Mouse (Mus musculus) heart, embryonic 13.5 days (tissue): ENCODE measurements around the gene Hnrnpu. TPM values are rescaled to one million over a fixed set of nuclear protein-coding genes. Genes with fewer than 3 reads are reported as not detected.
A peak's percentile ranks its signal among the peaks of the same experiment; 100 is the strongest.

Experiments
- ATAC-seq: fragments of 200-750 bp; cut with Nextera tagmentation; 2 replicates; pipeline ENCODE4 v1.8.0; 2017; ENCODE audit warnings: moderate TSS enrichment; ENCODE audit not compliant: insufficient number of reproducible peaks, low FRiP score, low TSS enrichment; ENCODE audit errors: extremely low read depth
- H3K27ac ChIP-seq: fragments of 300-500 bp; sonication (generic); replicated peaks from 2 replicates; pipeline ENCODE4 v1.5.1; 2015; ENCODE audit warnings: moderate library complexity, mild to moderate bottlenecking, inconsistent platforms
- H3K27me3 ChIP-seq: fragments of 300-500 bp; sonication (generic); replicated peaks from 2 replicates; pipeline ENCODE4 v1.6.1; 2015; ENCODE audit warnings: mild to moderate bottlenecking, inconsistent platforms
- H3K36me3 ChIP-seq: fragments of 300-500 bp; sonication (generic); 2 replicates; pipeline ENCODE4 v1.6.1; 2015; ENCODE audit warnings: mild to moderate bottlenecking, inconsistent platforms
- H3K4me1 ChIP-seq: fragments of 300-500 bp; sonication (generic); 2 replicates; pipeline ENCODE4 v1.6.1; 2015; ENCODE audit warnings: inconsistent platforms
- H3K4me2 ChIP-seq: fragments of 300-500 bp; sonication (generic); 2 replicates; pipeline ENCODE4 v1.6.1; 2015; ENCODE audit warnings: inconsistent platforms, mild to moderate bottlenecking, moderate library complexity
- H3K4me3 ChIP-seq: fragments of 300-500 bp; sonication (generic); 2 replicates; pipeline ENCODE4 v1.5.1; 2015; ENCODE audit warnings: moderate library complexity, mild to moderate bottlenecking, inconsistent platforms
- H3K9ac ChIP-seq: fragments of 300-500 bp; sonication (generic); 2 replicates; pipeline ENCODE4 v1.6.1; 2015; ENCODE audit warnings: inconsistent platforms, mild to moderate bottlenecking, moderate library complexity
- H3K9me3 ChIP-seq: fragments of 300-500 bp; sonication (generic); 2 replicates; pipeline ENCODE4 v1.6.1; 2016; ENCODE audit warnings: inconsistent platforms
- WGBS: fragments of 180-500 bp; shearing (Covaris S2); methylation state at CpG from one replicate; pipeline ENCODE4 v1.1.7; 2015; ENCODE audit warnings: mixed read lengths; 5-methylcytosine and 5-hydroxymethylcytosine counted together
- polyA plus RNA-seq: library from polyadenylated mRNA; unstranded; fragments of >200 nt; fragmentation: Nextera tagmentation; extraction: Ambion mirVana; gene quantifications from 2 replicates; pipeline ENCODE4 v1.2.1, GENCODE M21; 2015

Hnrnpu gene
- 196 and 202 TPM in 2 replicates for polyA plus RNA-seq

- H3K4me3 ChIP-seq, result peak within 1 kb of the TSS; percentile 100
- ATAC-seq, result peak; percentile 84
- WGBS, result under 1% methylated on average over 73 of the region's 73 CpGs
- peaks cover 35% of the 10 kb centered on the region for H3K4me1 ChIP-seq
- no peaks in the 10 kb centered on the region for H3K9me3 ChIP-seq
- H3K36me3 ChIP-seq, result peaks cover 26% of the 10 kb centered on the region
- peak within 1 kb of the TSS; percentile 100 for H3K27ac ChIP-seq
- no peaks in the 10 kb centered on the region for H3K27me3 ChIP-seq
- H3K4me2 ChIP-seq, result peak within 1 kb of the TSS; percentile 92
- peak within 1 kb of the TSS; percentile 100 for H3K9ac ChIP-seq
These were observed at the start of gene Hnrnpu for GRCm38 (mm10) chr1:178337551-178338317. Gene Hnrnpu (minus strand): TSS chr1:178337797.

GRCm38 (mm10) chr1:178382165-178382564, 44.6 kb upstream of the Hnrnpu start:
- ATAC-seq, result no peak
- Histone ChIP-seq H3K4me3 (no peak overlapping the region), H3K9ac (no peak overlapping the region), H3K4me1 (peaks cover 4% of the 10 kb centered on the region; the same call in 1 of the 2 replicates), H3K27ac (no peak overlapping the region), H3K9me3 (no peaks in the 10 kb centered on the region), H3K27me3 (no peaks in the 10 kb centered on the region), H3K4me2 (no peak overlapping the region), H3K36me3 (no peaks in the 10 kb centered on the region)

- H3K36me3 ChIP-seq, result no peaks in the 10 kb centered on the region
- 96% methylated on average over 1 of the region's 1 CpGs for WGBS
- no peak overlapping the region for H3K9ac ChIP-seq
- no peaks in the 10 kb centered on the region for H3K9me3 ChIP-seq
- no peaks in the 10 kb centered on the region for H3K27me3 ChIP-seq
- H3K4me1 ChIP-seq, result peaks cover 8% of the 10 kb centered on the region
- no peak for ATAC-seq
- no peak overlapping the region for H3K27ac ChIP-seq
- H3K4me2 ChIP-seq, result no peak overlapping the region
- no peak overlapping the region for H3K4me3 ChIP-seq
These were observed 41.6 kb upstream of the Hnrnpu start for GRCm38 (mm10) chr1:178379224-178379623.

GRCm38 (mm10) chr1:178378115-178378514, 40.5 kb upstream of the Hnrnpu start:
- H3K27me3 ChIP-seq, result no peaks in the 10 kb centered on the region
- H3K27ac ChIP-seq, result no peak overlapping the region
- no peak overlapping the region for H3K4me2 ChIP-seq
- H3K9ac ChIP-seq, result no peak overlapping the region
- WGBS, result 68% methylated on average over 3 of the region's 3 CpGs
- ATAC-seq, result no peak
- no peaks in the 10 kb centered on the region for H3K9me3 ChIP-seq
- H3K4me3 ChIP-seq, result no peak overlapping the region
- no peaks in the 10 kb centered on the region for H3K36me3 ChIP-seq
- peaks cover 8% of the 10 kb centered on the region for H3K4me1 ChIP-seq

GRCm38 (mm10) chr1:178376907-178377306, 39.3 kb upstream of the Hnrnpu start:
- Histone ChIP-seq H3K27ac (no peak overlapping the region), H3K4me3 (no peak overlapping the region), H3K27me3 (no peaks in the 10 kb centered on the region), H3K4me2 (no peak overlapping the region), H3K4me1 (peaks cover 4% of the 10 kb centered on the region; the same call in 1 of the 2 replicates), H3K36me3 (no peaks in the 10 kb centered on the region), H3K9ac (no peak overlapping the region), H3K9me3 (no peaks in the 10 kb centered on the region)
- ATAC-seq, result no peak
- WGBS, result 59% methylated on average over 2 of the region's 2 CpGs

- peaks cover 4% of the 10 kb centered on the region; the same call in 1 of the 2 replicates for H3K4me1 ChIP-seq
- H3K27me3 ChIP-seq, result no peaks in the 10 kb centered on the region
- H3K27ac ChIP-seq, result no peak overlapping the region
- WGBS, result 76% methylated on average over 2 of the region's 2 CpGs
- no peaks in the 10 kb centered on the region for H3K9me3 ChIP-seq
- H3K4me3 ChIP-seq, result no peak overlapping the region
- no peak overlapping the region for H3K9ac ChIP-seq
- no peaks in the 10 kb centered on the region for H3K36me3 ChIP-seq
- H3K4me2 ChIP-seq, result no peak overlapping the region
- no peak for ATAC-seq
These were observed 38.5 kb upstream of the Hnrnpu start for GRCm38 (mm10) chr1:178376061-178376460.

GRCm38 (mm10) chr1:178375381-178375780, 37.8 kb upstream of the Hnrnpu start:
- no peak overlapping the region for H3K9ac ChIP-seq
- no peak overlapping the region for H3K4me2 ChIP-seq
- no peaks in the 10 kb centered on the region for H3K36me3 ChIP-seq
- no peak overlapping the region for H3K4me3 ChIP-seq
- no peaks in the 10 kb centered on the region for H3K27me3 ChIP-seq
- ATAC-seq, result no peak
- H3K9me3 ChIP-seq, result no peaks in the 10 kb centered on the region
- peaks cover 4% of the 10 kb centered on the region; the same call in 1 of the 2 replicates for H3K4me1 ChIP-seq
- no peak overlapping the region for H3K27ac ChIP-seq

- Histone ChIP-seq H3K9me3 (no peaks in the 10 kb centered on the region), H3K27me3 (no peaks in the 10 kb centered on the region), H3K4me2 (no peak overlapping the region), H3K36me3 (no peaks in the 10 kb centered on the region), H3K4me3 (no peak overlapping the region), H3K4me1 (peaks cover 22% of the 10 kb centered on the region), H3K27ac (no peak overlapping the region), H3K9ac (no peak overlapping the region)
- WGBS, result 77% methylated on average over 4 of the region's 4 CpGs
- ATAC-seq, result no peak
These were observed 35.1 kb upstream of the Hnrnpu start for GRCm38 (mm10) chr1:178372681-178373080.

GRCm38 (mm10) chr1:178369272-178369651, 31.7 kb upstream of the Hnrnpu start:
- 0 out of 2 replicates have a peak, but pooled peaks have one; percentile 14 for ATAC-seq
- peak overlapping the region; percentile 63 for H3K4me3 ChIP-seq
- peak overlapping the region; percentile 83 for H3K4me2 ChIP-seq
- no peaks in the 10 kb centered on the region for H3K36me3 ChIP-seq
- H3K27me3 ChIP-seq, result no peaks in the 10 kb centered on the region
- H3K4me1 ChIP-seq, result peaks cover 20% of the 10 kb centered on the region
- peak overlapping the region; percentile 92 for H3K27ac ChIP-seq
- 2% methylated on average over 11 of the region's 11 CpGs for WGBS
- H3K9ac ChIP-seq, result peak overlapping the region; percentile 84
- H3K9me3 ChIP-seq, result no peaks in the 10 kb centered on the region

GRCm38 (mm10) chr1:178368548-178369271, 31.1 kb upstream of the Hnrnpu start:
- Histone ChIP-seq H3K9ac (peak overlapping the region; percentile 84), H3K4me3 (peak overlapping the region; percentile 63), H3K4me1 (peaks cover 20% of the 10 kb centered on the region), H3K4me2 (peak overlapping the region; percentile 83), H3K9me3 (no peaks in the 10 kb centered on the region), H3K27me3 (no peaks in the 10 kb centered on the region), H3K27ac (peak overlapping the region; percentile 92), H3K36me3 (no peaks in the 10 kb centered on the region)
- WGBS, result 2% methylated on average over 36 of the region's 36 CpGs
- ATAC-seq, result peak; percentile 91

GRCm38 (mm10) chr1:178368121-178368520, 30.5 kb upstream of the Hnrnpu start:
- Histone ChIP-seq H3K4me2 (peak overlapping the region; percentile 83), H3K9me3 (no peaks in the 10 kb centered on the region), H3K27me3 (no peaks in the 10 kb centered on the region), H3K9ac (peak overlapping the region; percentile 84), H3K4me3 (no peak overlapping the region), H3K27ac (peak overlapping the region; percentile 92), H3K4me1 (peaks cover 20% of the 10 kb centered on the region), H3K36me3 (no peaks in the 10 kb centered on the region)
- WGBS, result 55% methylated on average over 6 of the region's 6 CpGs
- ATAC-seq, result no peak
